Mouse (Mus musculus): ENCODE results near the gene Tomm34. TPM values are rescaled to one million over a fixed set of nuclear protein-coding genes. Genes with fewer than 3 reads are reported as not detected.

Tomm34 gene
- 49.5 and 50.0 TPM in 2 replicates for polyA plus RNA-seq (2012; rRNA removed; ENCODE audit: low replicate concordance)

GRCm38 (mm10) chr2:164070765-164071436, at the start of gene Tomm34:
Gene Tomm34, minus strand, starts transcription at chr2:164071169.

GRCm38 (mm10) chr2:164070142-164070764, 716 bp downstream of the Tomm34 start, which contains the start of gene Stk4:
Gene Stk4, plus strand, starts transcription at chr2:164070322.

GRCm38 (mm10) chr2:164025150-164025549, 45.8 kb downstream of the Tomm34 start, which contains the start of gene Pabpc1l:
Gene Pabpc1l, plus strand, starts transcription at chr2:164025450.

Other genes starting within 250 kb of the Tomm34 start
- gene Kcnk15, start 217.5 kb downstream of the Tomm34 start, polyA plus RNA-seq (2012; rRNA removed; ENCODE audit: low replicate concordance) = not detected in 2 replicates
- gene Rims4, start 152.5 kb downstream of the Tomm34 start, polyA plus RNA-seq (2012; rRNA removed; ENCODE audit: low replicate concordance) = 1.1 and 3.0 TPM in 2 replicates
- 86.0 and 232 TPM in 2 replicates for gene Ywhab, start 76.2 kb downstream of the Tomm34 start, polyA plus RNA-seq (2012; rRNA removed; ENCODE audit: low replicate concordance)
- 1.1 and 3.3 TPM in 2 replicates for gene Pabpc1l, start 45.7 kb downstream of the Tomm34 start, polyA plus RNA-seq (2012; rRNA removed; ENCODE audit: low replicate concordance)
- gene Stk4, start 847 bp downstream of the Tomm34 start, polyA plus RNA-seq (2012; rRNA removed; ENCODE audit: low replicate concordance) = 11.5 and 16.5 TPM in 2 replicates
- 0.22 TPM in 1 of 2 replicates, not detected in the other for gene Kcns1, start 99.9 kb upstream of the Tomm34 start, polyA plus RNA-seq (2012; rRNA removed; ENCODE audit: low replicate concordance)
- not detected in 2 replicates for gene Wfdc5, start 111.6 kb upstream of the Tomm34 start, polyA plus RNA-seq (2012; rRNA removed; ENCODE audit: low replicate concordance)
- 0.40 and 1.9 TPM in 2 replicates for gene Wfdc12, start 119.4 kb upstream of the Tomm34 start, polyA plus RNA-seq (2012; rRNA removed; ENCODE audit: low replicate concordance)
- gene Wfdc15a, start 129.0 kb upstream of the Tomm34 start, polyA plus RNA-seq (2012; rRNA removed; ENCODE audit: low replicate concordance) = not detected in 2 replicates
- gene Wfdc15b, start 150.5 kb upstream of the Tomm34 start, polyA plus RNA-seq (2012; rRNA removed; ENCODE audit: low replicate concordance) = 18.1 TPM in 1 of 2 replicates, not detected in the other
- gene Svs2, start 167.3 kb upstream of the Tomm34 start, polyA plus RNA-seq (2012; rRNA removed; ENCODE audit: low replicate concordance) = 0.80 TPM in 1 of 2 replicates, not detected in the other
- 0.17 TPM in 1 of 2 replicates, not detected in the other for gene Svs3b, start 185.5 kb upstream of the Tomm34 start, polyA plus RNA-seq (2012; rRNA removed; ENCODE audit: low replicate concordance)
- 2.5 TPM in 1 of 2 replicates, not detected in the other for gene Svs4, start 207.3 kb upstream of the Tomm34 start, polyA plus RNA-seq (2012; rRNA removed; ENCODE audit: low replicate concordance)
- gene Svs3a, start 218.1 kb upstream of the Tomm34 start, polyA plus RNA-seq (2012; rRNA removed; ENCODE audit: low replicate concordance) = 0.39 TPM in 1 of 2 replicates, not detected in the other
- gene Svs6, start 245.6 kb upstream of the Tomm34 start, polyA plus RNA-seq (2012; rRNA removed; ENCODE audit: low replicate concordance) = not detected in 2 replicates

Data from subcutaneous adipose tissue, adult 2 months (tissue).